Mouse (Mus musculus): Measurements from ENCODE around the gene Il4i1.

DNA sequence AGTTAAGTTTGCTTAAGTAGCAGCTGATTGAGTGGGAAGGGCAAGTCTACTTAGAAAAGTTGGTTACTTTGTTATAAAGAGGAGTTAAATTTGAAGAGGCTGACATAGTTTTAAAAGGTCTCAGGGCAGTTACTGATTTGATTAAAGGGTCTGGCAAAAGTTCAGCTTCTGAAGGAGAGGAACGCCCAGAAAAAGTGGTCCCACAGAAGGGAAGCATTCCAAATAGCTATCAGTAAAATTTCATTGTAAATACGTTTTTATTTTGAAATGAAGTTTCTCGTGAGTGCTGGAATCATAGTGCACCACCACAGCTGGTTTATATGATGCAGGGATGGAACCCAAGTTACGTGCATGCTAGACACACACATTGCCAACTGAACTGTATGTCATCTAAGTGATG is 16.6 kb downstream of the Il4i1 start:
- TF ChIP-seq POLR2A (IDR thresholded peaks at IDR 0.05; ENCODE audit: insufficient read depth, low read length) (no peak), CTCF (IDR thresholded peaks at IDR 0.05; ENCODE audit: low read depth, low read length) (no peak), EP300 (IDR thresholded peaks at IDR 0.05; ENCODE audit: insufficient read depth, low read depth, low read length) (no peak)

All from ES-Bruce4 (cell line).